Mouse (Mus musculus) embryonic facial prominence, embryonic 11.5 days (tissue): ENCODE results near the gene Agtpbp1. TPM values are rescaled to one million over a fixed set of nuclear protein-coding genes. Genes with fewer than 3 reads are reported as not detected.

Experiments used
- ATAC-seq: fragments of 200-750 bp; cut with Nextera tagmentation; replicated peaks from 2 replicates; pipeline ENCODE4 v1.8.0; 2017; ENCODE audit warnings: low read depth; ENCODE audit not compliant: insufficient number of reproducible peaks, low FRiP score, low TSS enrichment
- DNase-seq: peaks from one replicate; pipeline ENCODE4 v3.0.0-alpha.2; 2015; ENCODE audit warnings: low spot score
- H3K27ac ChIP-seq: fragments of 300-500 bp; sonication (generic); replicated peaks from 2 replicates; pipeline ENCODE4 v1.5.1; 2014; ENCODE audit warnings: mild to moderate bottlenecking, low read depth, low read length, control low read depth
- H3K27me3 ChIP-seq: fragments of 300-500 bp; sonication (generic); 2 replicates; pipeline ENCODE4 v1.6.1; 2014; ENCODE audit warnings: mild to moderate bottlenecking, low read length, moderate library complexity, mixed read lengths; ENCODE audit not compliant: control insufficient read depth, insufficient read depth
- H3K36me3 ChIP-seq: fragments of 300-500 bp; sonication (generic); replicated peaks from 2 replicates; pipeline ENCODE4 v1.6.1; 2014; ENCODE audit warnings: low read depth, mild to moderate bottlenecking, low read length, moderate library complexity, mixed read lengths; ENCODE audit not compliant: control insufficient read depth, insufficient read depth
- H3K4me1 ChIP-seq: fragments of 300-500 bp; sonication (generic); 2 replicates; pipeline ENCODE4 v1.6.1; 2014; ENCODE audit warnings: low read length, mixed read lengths; ENCODE audit not compliant: control insufficient read depth, insufficient read depth
- H3K4me2 ChIP-seq: fragments of 300-500 bp; sonication (generic); 2 replicates; pipeline ENCODE4 v1.6.1; 2014; ENCODE audit warnings: low read depth, mild to moderate bottlenecking, control low read depth, low read length, moderate library complexity
- H3K4me3 ChIP-seq: fragments of 300-500 bp; sonication (generic); 2 replicates; pipeline ENCODE4 v1.5.1; 2014; ENCODE audit warnings: low read depth, low read length, control low read depth
- H3K9ac ChIP-seq: fragments of 300-500 bp; sonication (generic); replicated peaks from 2 replicates; pipeline ENCODE4 v1.6.1; 2014; ENCODE audit warnings: mild to moderate bottlenecking, control low read depth, low read length
- H3K9me3 ChIP-seq: fragments of 300-500 bp; sonication (generic); replicated peaks from 2 replicates; pipeline ENCODE4 v1.6.1; 2016; ENCODE audit warnings: mild to moderate bottlenecking, low read length, inconsistent platforms, mixed read lengths; ENCODE audit not compliant: control insufficient read depth
- whole genome bisulfite sequencing: fragments of 180-500 bp; shearing (Covaris S2); extraction: QIAGEN DNeasy Blood & Tissue Kit; methylation state at CpG from one replicate; pipeline ENCODE4 v1.1.7; 2014; 5-methylcytosine and 5-hydroxymethylcytosine counted together
- polyA plus RNA-seq: library from polyadenylated mRNA; unstranded; fragments of >200 nt; fragmentation: Nextera tagmentation; extraction: Ambion mirVana; gene quantifications from 2 replicates; pipeline ENCODE4 v1.2.1, GENCODE M21; 2014

Gene Agtpbp1
- polyA plus RNA-seq, 1 experiment from 2014 or later = 17.8 TPM

DNA sequence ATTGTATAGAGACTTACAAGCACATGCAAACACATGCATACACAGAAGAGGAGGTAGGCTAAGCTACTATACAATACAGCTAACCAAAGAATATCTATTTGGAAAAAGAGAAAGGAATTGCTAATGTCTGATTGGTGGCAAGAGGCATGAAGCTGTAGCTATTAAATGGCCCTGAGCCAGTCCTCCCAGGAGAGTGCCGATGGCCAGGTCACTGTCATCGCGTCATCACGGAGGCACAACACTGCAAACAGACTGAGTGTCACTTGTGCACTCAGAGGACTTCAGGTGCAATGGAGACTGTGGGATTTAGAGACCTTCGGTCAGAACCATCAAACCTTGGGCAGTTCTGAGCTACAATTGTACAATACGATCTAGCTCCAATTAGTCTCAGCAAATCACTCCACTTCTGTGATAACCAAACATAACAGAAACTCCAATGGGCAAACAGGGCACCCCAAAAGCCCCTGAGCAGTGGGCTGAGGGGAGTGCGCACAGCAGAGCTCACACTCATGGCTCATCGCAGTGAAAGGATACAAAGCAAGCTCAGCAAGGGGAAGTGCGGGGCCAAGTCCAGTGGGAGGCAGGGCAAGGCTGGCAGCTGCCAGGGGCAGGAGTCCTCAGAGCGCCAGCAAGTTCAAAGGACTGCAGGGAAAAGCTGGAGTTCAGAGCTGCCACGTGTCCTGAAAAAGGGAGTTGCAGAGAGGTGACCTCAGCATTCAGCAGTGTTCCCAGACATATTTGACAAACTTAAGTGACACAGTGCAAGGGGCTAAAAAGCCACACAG lies 130.8 kb downstream of the Agtpbp1 start:
- Histone ChIP-seq H3K9ac (no peak overlapping the region), H3K9me3 (no peaks in the 10 kb centered on the region), H3K36me3 (no peaks in the 10 kb centered on the region), H3K4me2 (no peak overlapping the region), H3K27ac (no peak overlapping the region), H3K4me3 (no peak overlapping the region), H3K4me1 (no peaks in the 10 kb centered on the region), H3K27me3 (no peaks in the 10 kb centered on the region)
- no peak for ATAC-seq
- no peak for DNase-seq
- 82% methylated on average over 11 of the region's 11 CpGs for WGBS

DNA sequence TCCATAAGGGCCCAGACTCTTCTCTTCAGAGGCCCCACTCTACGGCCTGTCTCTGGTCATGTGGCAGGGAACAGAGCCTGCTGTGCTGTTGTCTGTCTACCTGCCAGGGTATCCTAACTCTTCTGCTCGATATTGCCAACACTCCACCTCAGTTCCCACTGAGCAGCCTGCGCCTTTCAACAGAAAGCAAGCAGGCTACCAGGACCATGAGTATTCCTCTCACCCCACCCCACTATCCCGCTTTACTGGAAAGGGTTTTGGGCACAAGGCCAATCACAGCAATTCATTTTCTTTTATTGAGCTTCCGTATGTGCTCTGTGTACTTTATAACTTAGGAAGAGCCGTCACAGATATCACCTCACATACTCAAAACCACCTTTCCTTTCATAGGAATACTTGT lies 131.4 kb downstream of the Agtpbp1 start:
- no peaks in the 10 kb centered on the region for H3K36me3 ChIP-seq
- no peaks in the 10 kb centered on the region for H3K4me1 ChIP-seq
- H3K27ac ChIP-seq = no peak overlapping the region
- no peak overlapping the region for H3K4me3 ChIP-seq
- no peak overlapping the region for H3K9ac ChIP-seq
- 68% methylated on average over 6 of the region's 6 CpGs for WGBS
- H3K9me3 ChIP-seq = no peaks in the 10 kb centered on the region
- ATAC-seq (no peak), DNase-seq (no peak)
- H3K4me2 ChIP-seq = no peak overlapping the region
- no peaks in the 10 kb centered on the region for H3K27me3 ChIP-seq

GRCm38 (mm10) chr13:59453045-59453444 lies 132.0 kb downstream of the Agtpbp1 start:
- no peak overlapping the region for H3K4me2 ChIP-seq
- no peak overlapping the region for H3K4me3 ChIP-seq
- H3K9me3 ChIP-seq = no peaks in the 10 kb centered on the region
- 27% methylated on average over 2 of the region's 2 CpGs for WGBS
- DNase-seq = peak; percentile 44
- H3K36me3 ChIP-seq = no peaks in the 10 kb centered on the region
- no peak overlapping the region for H3K9ac ChIP-seq
- no peak overlapping the region for H3K27ac ChIP-seq
- no peaks in the 10 kb centered on the region for H3K4me1 ChIP-seq
- H3K27me3 ChIP-seq = no peaks in the 10 kb centered on the region
- ATAC-seq = no peak

GRCm38 (mm10) chr13:59450840-59451239 lies 134.2 kb downstream of the Agtpbp1 start:
- Histone ChIP-seq H3K4me1 (no peaks in the 10 kb centered on the region), H3K27ac (no peak overlapping the region), H3K9ac (no peak overlapping the region), H3K4me2 (no peak overlapping the region), H3K27me3 (no peaks in the 10 kb centered on the region), H3K4me3 (no peak overlapping the region), H3K36me3 (no peaks in the 10 kb centered on the region), H3K9me3 (no peaks in the 10 kb centered on the region)
- DNase-seq (no peak), ATAC-seq (no peak)
- WGBS = 91% methylated on average over 10 of the region's 10 CpGs

DNA sequence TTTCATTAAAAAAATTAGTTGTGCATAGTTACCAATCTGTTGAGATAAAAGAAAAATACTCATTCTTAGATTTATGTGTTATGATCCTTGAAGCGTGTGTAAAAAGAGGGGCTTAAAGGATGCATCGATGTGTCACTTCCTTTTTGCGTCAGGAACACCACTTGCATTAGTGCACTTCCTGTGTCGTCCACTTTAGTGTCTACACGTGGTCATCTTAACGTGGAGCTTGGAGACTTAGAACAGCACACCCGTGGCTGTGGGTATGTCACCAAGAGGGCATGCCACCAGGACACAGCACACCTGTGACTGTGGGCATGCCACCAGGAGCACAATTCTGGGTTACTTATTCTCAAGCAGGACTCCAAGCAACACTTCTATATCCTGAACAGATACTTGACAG lies 137.9 kb downstream of the Agtpbp1 start:
- Histone ChIP-seq H3K27ac (no peak overlapping the region), H3K9ac (no peak overlapping the region), H3K4me1 (no peaks in the 10 kb centered on the region), H3K36me3 (no peaks in the 10 kb centered on the region), H3K9me3 (no peaks in the 10 kb centered on the region), H3K4me2 (no peak overlapping the region), H3K27me3 (no peaks in the 10 kb centered on the region), H3K4me3 (no peak overlapping the region)
- ATAC-seq = no peak
- 88% methylated on average over 7 of the region's 7 CpGs for WGBS
- no peak for DNase-seq

GRCm38 (mm10) chr13:59445179-59445578 lies 139.8 kb downstream of the Agtpbp1 start:
- H3K4me3 ChIP-seq = no peak overlapping the region
- no peak overlapping the region for H3K4me2 ChIP-seq
- no peak overlapping the region for H3K27ac ChIP-seq
- H3K36me3 ChIP-seq = no peaks in the 10 kb centered on the region
- 89% methylated on average over 5 of the region's 5 CpGs for WGBS
- H3K9me3 ChIP-seq = no peaks in the 10 kb centered on the region
- no peaks in the 10 kb centered on the region for H3K4me1 ChIP-seq
- DNase-seq = no peak
- no peak overlapping the region for H3K9ac ChIP-seq
- no peak for ATAC-seq
- H3K27me3 ChIP-seq = no peaks in the 10 kb centered on the region

GRCm38 (mm10) chr13:59444371-59444770 lies 140.7 kb downstream of the Agtpbp1 start:
- 87% methylated on average over 6 of the region's 6 CpGs for WGBS
- Histone ChIP-seq H3K9ac (no peak overlapping the region), H3K27me3 (no peaks in the 10 kb centered on the region), H3K36me3 (no peaks in the 10 kb centered on the region), H3K27ac (no peak overlapping the region), H3K9me3 (no peaks in the 10 kb centered on the region), H3K4me1 (no peaks in the 10 kb centered on the region), H3K4me3 (no peak overlapping the region), H3K4me2 (no peak overlapping the region)
- no peak for ATAC-seq
- no peak for DNase-seq

DNA sequence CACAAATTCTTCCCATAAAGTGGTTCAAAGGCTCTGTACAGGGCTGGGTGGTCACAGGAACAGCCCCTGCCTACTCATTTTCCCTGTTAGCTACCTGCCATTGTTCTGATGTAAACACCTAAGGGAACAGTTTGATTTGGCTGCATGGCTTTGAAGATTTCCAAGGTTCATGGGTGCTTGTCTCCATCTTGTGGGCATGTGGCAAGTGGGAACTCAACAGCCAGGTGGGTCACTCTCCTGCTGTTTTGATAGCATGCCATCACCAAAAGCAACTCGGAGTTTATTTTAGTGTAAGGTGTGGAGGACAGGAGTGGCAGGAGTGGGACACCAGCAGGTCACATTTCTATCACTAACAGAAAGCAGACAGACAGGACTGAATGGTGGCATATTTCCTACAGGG lies 145.3 kb downstream of the Agtpbp1 start:
- Histone ChIP-seq H3K4me3 (no peak overlapping the region), H3K27ac (no peak overlapping the region), H3K9me3 (no peaks in the 10 kb centered on the region), H3K4me1 (no peaks in the 10 kb centered on the region), H3K36me3 (no peaks in the 10 kb centered on the region), H3K9ac (no peak overlapping the region), H3K4me2 (no peak overlapping the region), H3K27me3 (no peaks in the 10 kb centered on the region)
- ATAC-seq (no peak), DNase-seq (no peak)
- WGBS = 74% methylated on average over 1 of the region's 1 CpGs
